In the genomic region with DNA sequence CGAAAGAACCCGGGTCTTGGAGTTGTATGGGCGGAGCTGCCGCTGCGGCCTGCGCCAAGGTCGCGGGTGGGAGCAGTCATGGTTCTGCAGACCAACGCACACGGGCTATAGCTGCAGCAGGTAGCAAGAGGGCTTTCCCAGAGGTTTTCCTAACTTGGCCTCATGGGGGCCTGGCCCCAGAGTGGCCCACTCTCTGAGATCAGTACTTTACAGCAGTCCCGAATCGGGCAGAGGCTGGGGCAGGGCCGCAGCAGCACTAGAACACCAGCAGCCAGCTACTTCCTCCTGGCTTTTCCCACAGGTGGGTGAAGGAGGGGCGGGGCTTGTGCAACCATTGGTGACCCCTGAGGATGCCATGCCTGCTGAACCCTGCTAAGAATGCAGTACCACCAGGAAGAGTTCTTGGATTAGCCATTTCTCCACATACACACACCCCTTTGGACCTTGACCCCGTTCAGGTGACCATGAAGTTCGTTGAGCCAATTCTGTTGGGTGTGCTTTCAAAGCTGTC, we compare ENCODE assay signal across 15 mouse cellular contexts. TPM values are rescaled to one million over a fixed set of nuclear protein-coding genes. Genes with fewer than 3 reads are reported as not detected.
DNase-seq lines count a peak whose midpoint lies in the region; ATAC-seq and TF ChIP-seq lines count a peak whose summit lies in the region.
"Had no signal": no experiment of that assay in that cellular context is flagged by ENCODE, and none has a peak within 500 bp of the region (broad histone marks: within the 10 kb centered on the region; RNA-seq: fewer than 3 reads in every experiment).

No protein-coding gene starts in this region.

- H3K4me3 ChIP-seq in intestine, embryonic 16.5 days (ENCODE audit: low read length): peak overlapping the region; percentile 51
- 0 out of 2 replicates have a peak overlapping the region, but pooled peaks have one; percentile 16 for H3K4me3 ChIP-seq in stomach, postnatal 0 days (ENCODE audit: low read depth, low read length)
- no peak overlapping the region for H3K4me3 ChIP-seq in forebrain, embryonic 10.5 days
- H3K4me3 ChIP-seq: erythroblast, embryonic 14.5 days; limb, embryonic 15.5 days had no signal

- peaks cover 28% of the 10 kb centered on the region for H3K4me1 ChIP-seq in intestine, embryonic 16.5 days (ENCODE audit: control insufficient read depth, insufficient read depth, low read length)
- H3K4me1 ChIP-seq in stomach, postnatal 0 days (replicated peaks; ENCODE audit: control insufficient read depth, insufficient read depth): 0 out of 2 replicates have a peak, but pooled peaks cover 2% of the 10 kb centered on the region
- peaks cover 60% of the 10 kb centered on the region for H3K4me1 ChIP-seq in forebrain, embryonic 10.5 days

- peak overlapping the region; percentile 95 for H3K27ac ChIP-seq in intestine, embryonic 16.5 days (ENCODE audit: low read length)
- H3K27ac ChIP-seq in stomach, postnatal 0 days (replicated peaks): peak overlapping the region; percentile 83
- H3K27ac ChIP-seq in forebrain, embryonic 10.5 days: no peak overlapping the region
- H3K27ac ChIP-seq: limb, embryonic 15.5 days had no signal

- H3K36me3 ChIP-seq in intestine, embryonic 16.5 days (ENCODE audit: control insufficient read depth, insufficient read depth, low read length): no peaks in the 10 kb centered on the region
- no peaks in the 10 kb centered on the region; the same call in 1 of the 2 replicates for H3K36me3 ChIP-seq in stomach, postnatal 0 days (ENCODE audit: control insufficient read depth, insufficient read depth, low read length)
- 0 out of 2 replicates have a peak, but pooled peaks cover 11% of the 10 kb centered on the region for H3K36me3 ChIP-seq in forebrain, embryonic 10.5 days (replicated peaks)
- H3K36me3 ChIP-seq: limb, embryonic 15.5 days had no signal

- DNase-seq in testis, postnatal 10 days (ENCODE audit: low spot score): peak; percentile 57
- no peak for DNase-seq in testis, postnatal 14 days (ENCODE audit: low spot score)
- peak; percentile 93 to 95 for DNase-seq in kidney, postnatal 36 days
- peak; percentile 92 for DNase-seq in stomach, postnatal 0 days (ENCODE audit: low spot score)
- no peak for DNase-seq in spleen, postnatal 10 days (ENCODE audit: low spot score in 2 of 2)
- no peak for DNase-seq in forebrain, embryonic 10.5 days (ENCODE audit: extremely low spot score, low spot score)
- DNase-seq in urinary bladder, postnatal 10 days (ENCODE audit: low spot score): no peak
- DNase-seq: cerebellum, postnatal 36 days; right cerebral cortex, postnatal 14 days; thymus, adult 2 months had no signal

- ATAC-seq in intestine, embryonic 16.5 days: peak; percentile 85
- peak; percentile 85 for ATAC-seq in stomach, postnatal 0 days (ENCODE audit: low FRiP score, low TSS enrichment)
- ATAC-seq: inflammation-experienced regulatory T-cells, adult 6 months had no signal

- TF ChIP-seq EP300 in stomach, postnatal 0 days (optimal IDR thresholded peaks at IDR 0.05): no peak

- peaks cover 11% of the 10 kb centered on the region for H3K27me3 ChIP-seq in intestine, embryonic 16.5 days (replicated peaks; ENCODE audit: control insufficient read depth, insufficient read depth, low read length)
- H3K27me3 ChIP-seq in stomach, postnatal 0 days (ENCODE audit: control insufficient read depth, insufficient read depth, low read length): no peaks in the 10 kb centered on the region
- H3K27me3 ChIP-seq in forebrain, embryonic 10.5 days (ENCODE audit: poor library complexity, severe bottlenecking): peaks cover 91% of the 10 kb centered on the region

- H3K4me2 ChIP-seq in intestine, embryonic 16.5 days (ENCODE audit: low read depth, low read length): peak overlapping the region; percentile 55
- peak overlapping the region; percentile 38 for H3K4me2 ChIP-seq in stomach, postnatal 0 days (replicated peaks; ENCODE audit: low read depth)
- H3K4me2 ChIP-seq: limb, embryonic 15.5 days had no signal

- no peaks in the 10 kb centered on the region for H3K9me3 ChIP-seq in intestine, embryonic 16.5 days (ENCODE audit: control insufficient read depth, low read length)
- H3K9me3 ChIP-seq in stomach, postnatal 0 days (ENCODE audit: control insufficient read depth, low read length): no peaks in the 10 kb centered on the region
- no peaks in the 10 kb centered on the region for H3K9me3 ChIP-seq in forebrain, embryonic 10.5 days
- H3K9me3 ChIP-seq: G1E; limb, embryonic 15.5 days had no signal

- WGBS in intestine, embryonic 16.5 days: 25% methylated on average over 16 of the region's 16 CpGs
- 28% methylated on average over 16 of the region's 16 CpGs for WGBS in stomach, postnatal 0 days
- WGBS in forebrain, embryonic 10.5 days: 26% methylated on average over 16 of the region's 16 CpGs

- H3K9ac ChIP-seq in intestine, embryonic 16.5 days (ENCODE audit: low read depth, low read length): peak overlapping the region; percentile 69
- peak overlapping the region; percentile 39; the same call in 1 of the 2 replicates for H3K9ac ChIP-seq in stomach, postnatal 0 days (ENCODE audit: low read length)
- H3K9ac ChIP-seq: limb, embryonic 15.5 days had no signal

- TF ChIP-seq CTCF in stomach, postnatal 0 days (IDR thresholded peaks at IDR 0.05; ENCODE audit: low read depth): no peak; the same call in 1 of the 2 replicates

RNA-seq across cellular contexts. Expression of gene Lzts3, which starts 4.4 kb away (rescaled TPM):
- polyA plus RNA-seq in intestine, embryonic 16.5 days (2015; fragmentation: Nextera tagmentation; extraction: Ambion mirVana): 15.0 and 19.0 TPM in 2 replicates
- 2.9 and 3.1 TPM in 2 replicates for polyA plus RNA-seq in stomach, postnatal 0 days (2015; fragmentation: Nextera tagmentation; extraction: Ambion mirVana)
- 3.4 and 3.8 TPM in 2 replicates for polyA plus RNA-seq in forebrain, embryonic 10.5 days (2016; fragmentation: Nextera tagmentation; extraction: Ambion mirVana)

RNA-seq across cellular contexts. Expression of gene Ubox5, which starts 8.3 kb away (rescaled TPM):
- 11.7 and 12.0 TPM in 2 replicates for polyA plus RNA-seq in intestine, embryonic 16.5 days (2015; fragmentation: Nextera tagmentation; extraction: Ambion mirVana)
- polyA plus RNA-seq in stomach, postnatal 0 days (2015; fragmentation: Nextera tagmentation; extraction: Ambion mirVana): 3.8 and 4.1 TPM in 2 replicates
- polyA plus RNA-seq in forebrain, embryonic 10.5 days (2016; fragmentation: Nextera tagmentation; extraction: Ambion mirVana): 21.9 and 22.0 TPM in 2 replicates

RNA-seq across cellular contexts. Expression of gene Fastkd5, which starts 8.3 kb away (rescaled TPM):
- polyA plus RNA-seq in intestine, embryonic 16.5 days (2015; fragmentation: Nextera tagmentation; extraction: Ambion mirVana): 15.5 and 16.2 TPM in 2 replicates
- polyA plus RNA-seq in stomach, postnatal 0 days (2015; fragmentation: Nextera tagmentation; extraction: Ambion mirVana): 6.5 and 6.7 TPM in 2 replicates
- polyA plus RNA-seq in forebrain, embryonic 10.5 days (2016; fragmentation: Nextera tagmentation; extraction: Ambion mirVana): 21.4 and 22.7 TPM in 2 replicates

RNA-seq across cellular contexts. Expression of gene Ddrgk1, which starts 26.3 kb away (rescaled TPM):
- polyA plus RNA-seq in intestine, embryonic 16.5 days (2015; fragmentation: Nextera tagmentation; extraction: Ambion mirVana): 87.1 and 88.0 TPM in 2 replicates
- polyA plus RNA-seq in stomach, postnatal 0 days (2015; fragmentation: Nextera tagmentation; extraction: Ambion mirVana): 84.3 and 85.0 TPM in 2 replicates
- polyA plus RNA-seq in forebrain, embryonic 10.5 days (2016; fragmentation: Nextera tagmentation; extraction: Ambion mirVana): 44.7 and 46.9 TPM in 2 replicates

RNA-seq across cellular contexts. Expression of gene Itpa, which starts 29.3 kb away (rescaled TPM):
- polyA plus RNA-seq in intestine, embryonic 16.5 days (2015; fragmentation: Nextera tagmentation; extraction: Ambion mirVana): 72.2 and 81.0 TPM in 2 replicates
- 56.2 and 58.6 TPM in 2 replicates for polyA plus RNA-seq in stomach, postnatal 0 days (2015; fragmentation: Nextera tagmentation; extraction: Ambion mirVana)
- polyA plus RNA-seq in forebrain, embryonic 10.5 days (2016; fragmentation: Nextera tagmentation; extraction: Ambion mirVana): 154 and 156 TPM in 2 replicates

Comparison
In these comparisons a context has a peak if more than half of its experiments do, and no peak if none do; other contexts are left out.
1. DNase-seq: peak in testis, postnatal 10 days (single experiment), kidney, postnatal 36 days (2 of 2) and stomach, postnatal 0 days (single experiment); none in testis, postnatal 14 days (single experiment), spleen, postnatal 10 days (0 of 2), forebrain, embryonic 10.5 days (single experiment) and urinary bladder, postnatal 10 days (single experiment).